Mouse (Mus musculus) CD4-positive, CD25-positive, alpha-beta regulatory T cell, adult 9 weeks (primary cell): ENCODE data around the gene Gm20911. TPM values are rescaled to one million over a fixed set of nuclear protein-coding genes. Genes with fewer than 3 reads are reported as not detected.

Experiments used
- polyA plus RNA-seq: library from polyadenylated mRNA; unstranded; fragments of 100-300 nt; shearing (Covaris generic); gene quantifications from one replicate; pipeline ENCODE4 v1.2.1, GENCODE M21; 2017

The Gm20911 gene
- polyA plus RNA-seq: not detected

DNA sequence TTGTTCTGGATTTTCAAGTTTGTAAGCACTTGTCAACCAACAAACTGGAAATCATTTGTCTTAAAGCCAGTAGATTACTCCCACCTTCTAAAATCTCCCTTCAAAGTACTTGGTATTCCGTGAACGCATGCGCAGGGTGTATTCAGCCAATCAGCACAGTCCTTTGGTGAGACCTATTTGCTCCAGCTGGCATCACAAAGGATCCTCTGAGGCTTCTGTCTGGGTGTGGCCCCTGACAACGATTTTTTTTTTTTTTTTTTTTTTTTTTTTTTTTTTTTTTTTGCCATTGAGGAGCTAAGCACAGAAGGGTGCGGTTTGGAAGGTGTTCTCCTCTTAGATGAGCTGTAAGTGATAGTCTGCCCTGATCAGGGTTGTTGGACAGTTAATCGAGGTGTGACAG lies at the start of gene Gm20911:
Gm20911 (plus strand) TSS at position 301 of the 400 bp plus-strand sequence.

